Comparison of ENCODE assay signal across 9 mouse cellular contexts in the genomic region with DNA sequence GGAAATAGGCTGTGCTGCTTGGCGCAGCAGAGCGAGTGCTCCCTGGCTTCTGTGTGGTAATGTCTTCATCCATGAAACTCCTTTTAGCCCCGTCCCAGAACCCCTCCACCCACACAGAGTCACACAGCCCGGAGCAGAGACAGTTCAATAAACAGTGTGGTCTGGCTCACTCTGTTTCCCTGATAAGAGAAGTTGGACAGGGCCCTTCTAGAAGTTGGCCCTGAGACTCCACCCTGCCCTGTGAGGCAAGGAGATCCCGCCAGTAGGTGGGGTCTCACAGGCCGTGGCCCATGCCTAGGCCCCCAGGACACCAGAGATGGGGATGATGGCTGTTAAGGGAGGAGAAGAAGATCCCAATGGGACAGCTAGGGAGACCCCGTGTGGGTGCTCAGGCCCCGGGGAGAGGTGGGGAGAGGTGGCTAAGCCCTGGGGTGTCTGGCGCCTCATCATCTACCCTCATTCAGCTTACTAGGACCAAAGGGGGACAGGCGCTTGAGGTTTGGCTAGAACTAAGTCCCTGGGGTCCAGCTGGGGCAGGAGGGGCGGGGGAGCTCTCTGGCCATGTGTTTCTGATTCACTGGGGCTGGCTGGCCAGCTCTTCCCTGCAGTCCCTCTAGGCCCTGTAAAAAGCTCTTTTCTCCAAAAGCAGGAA. TPM values are rescaled to one million over a fixed set of nuclear protein-coding genes. Genes with fewer than 3 reads are reported as not detected.
DNase-seq lines count a peak whose midpoint lies in the region; ATAC-seq lines count a peak whose summit lies in the region.
"Had no signal": no experiment of that assay in that cellular context is flagged by ENCODE, and none has a peak within 500 bp of the region (broad histone marks: within the 10 kb centered on the region; RNA-seq: fewer than 3 reads in every experiment).

No protein-coding gene starts in this region.

- peaks cover 23% of the 10 kb centered on the region for H3K4me1 ChIP-seq in hindbrain, embryonic 16.5 days (ENCODE audit: control insufficient read depth, insufficient read depth, low read depth, low read length)
- peaks cover 14% of the 10 kb centered on the region for H3K4me1 ChIP-seq in hindbrain, embryonic 14.5 days (replicated peaks; ENCODE audit: control insufficient read depth, insufficient read depth, low read length)
- H3K4me1 ChIP-seq in embryonic facial prominence, embryonic 12.5 days, result peaks cover 64% of the 10 kb centered on the region
- H3K4me1 ChIP-seq in lung, embryonic 15.5 days, result peaks cover 53% of the 10 kb centered on the region

- H3K9ac ChIP-seq in hindbrain, embryonic 16.5 days (ENCODE audit: low read depth, low read length), result peak overlapping the region; percentile 3; the same call in 1 of the 2 replicates
- no peak overlapping the region for H3K9ac ChIP-seq in hindbrain, embryonic 14.5 days
- no peak overlapping the region for H3K9ac ChIP-seq in embryonic facial prominence, embryonic 12.5 days
- no peak overlapping the region for H3K9ac ChIP-seq in lung, embryonic 15.5 days

- no peak for ATAC-seq in hindbrain, embryonic 16.5 days
- ATAC-seq in hindbrain, embryonic 14.5 days (ENCODE audit: low FRiP score), result no peak
- peak; percentile 23; the same call in 1 of the 2 replicates for ATAC-seq in embryonic facial prominence, embryonic 12.5 days (ENCODE audit: insufficient number of reproducible peaks, insufficient read depth, low FRiP score, low TSS enrichment)
- ATAC-seq in lung, embryonic 15.5 days (ENCODE audit: borderline replicate concordance, extremely low read depth, low FRiP score, low TSS enrichment), result peak; percentile 43
- ATAC-seq in inflammation-experienced regulatory T-cells, adult 6 months, result no peak

- peaks cover 2% of the 10 kb centered on the region; the same call in 1 of the 2 replicates for H3K27me3 ChIP-seq in hindbrain, embryonic 16.5 days (replicated peaks; ENCODE audit: control insufficient read depth, insufficient read depth, low read length)
- 0 out of 2 replicates have a peak, but pooled peaks cover 1% of the 10 kb centered on the region for H3K27me3 ChIP-seq in hindbrain, embryonic 14.5 days (ENCODE audit: control insufficient read depth, insufficient read depth, low read length)
- peaks cover 7% of the 10 kb centered on the region for H3K27me3 ChIP-seq in embryonic facial prominence, embryonic 12.5 days
- peaks cover 9% of the 10 kb centered on the region for H3K27me3 ChIP-seq in lung, embryonic 15.5 days

- H3K27ac ChIP-seq in hindbrain, embryonic 16.5 days (ENCODE audit: low read depth, low read length), result no peak overlapping the region
- H3K27ac ChIP-seq in hindbrain, embryonic 14.5 days, result no peak overlapping the region
- H3K27ac ChIP-seq in embryonic facial prominence, embryonic 12.5 days, result peak overlapping the region; percentile 80
- peak overlapping the region; percentile 88 for H3K27ac ChIP-seq in lung, embryonic 15.5 days

- no peak overlapping the region for H3K4me2 ChIP-seq in hindbrain, embryonic 16.5 days (ENCODE audit: low read length)
- H3K4me2 ChIP-seq in hindbrain, embryonic 14.5 days (replicated peaks), result no peak overlapping the region
- H3K4me2 ChIP-seq in embryonic facial prominence, embryonic 12.5 days (replicated peaks), result no peak overlapping the region
- H3K4me2 ChIP-seq in lung, embryonic 15.5 days, result peak overlapping the region; percentile 4; the same call in 1 of the 2 replicates

- no peak overlapping the region for H3K4me3 ChIP-seq in hindbrain, embryonic 16.5 days (ENCODE audit: low read length)
- H3K4me3 ChIP-seq in hindbrain, embryonic 14.5 days (replicated peaks; ENCODE audit: low read length), result no peak overlapping the region
- H3K4me3 ChIP-seq in embryonic facial prominence, embryonic 12.5 days, result no peak overlapping the region
- H3K4me3 ChIP-seq in lung, embryonic 15.5 days, result no peak overlapping the region

- 65% methylated on average over 11 of the region's 11 CpGs for WGBS in hindbrain, embryonic 16.5 days
- WGBS in hindbrain, embryonic 14.5 days, result 64% methylated on average over 11 of the region's 11 CpGs
- WGBS in embryonic facial prominence, embryonic 12.5 days, result 27% methylated on average over 11 of the region's 11 CpGs
- 33% methylated on average over 11 of the region's 11 CpGs for WGBS in lung, embryonic 15.5 days

- no peaks in the 10 kb centered on the region for H3K9me3 ChIP-seq in hindbrain, embryonic 16.5 days (ENCODE audit: control insufficient read depth, low read length)
- H3K9me3 ChIP-seq in hindbrain, embryonic 14.5 days (ENCODE audit: control insufficient read depth, low read length), result no peaks in the 10 kb centered on the region
- H3K9me3 ChIP-seq in embryonic facial prominence, embryonic 12.5 days, result no peaks in the 10 kb centered on the region
- H3K9me3 ChIP-seq in lung, embryonic 15.5 days, result no peaks in the 10 kb centered on the region

- no peak for DNase-seq in hindbrain, embryonic 14.5 days (ENCODE audit: low spot score)
- DNase-seq in heart, postnatal 25 days (ENCODE audit: low spot score), result peak; percentile 81
- DNase-seq in cerebellum, adult 9-11 months, result no peak
- no peak for DNase-seq in adrenal gland, postnatal 25 days

- no peaks in the 10 kb centered on the region for H3K36me3 ChIP-seq in hindbrain, embryonic 16.5 days (ENCODE audit: control insufficient read depth, insufficient read depth, low read length)
- H3K36me3 ChIP-seq in hindbrain, embryonic 14.5 days (replicated peaks; ENCODE audit: control insufficient read depth, insufficient read depth), result no peaks in the 10 kb centered on the region
- H3K36me3 ChIP-seq in embryonic facial prominence, embryonic 12.5 days, result no peaks in the 10 kb centered on the region
- no peaks in the 10 kb centered on the region for H3K36me3 ChIP-seq in lung, embryonic 15.5 days

- intact Hi-C loops in heart, postnatal 25 days (cut with DNase I), result no loop called here

RNA-seq across cellular contexts. Expression of a gene that starts 5.9 kb away (rescaled TPM):
- 3.1 and 4.2 TPM in 2 replicates for polyA plus RNA-seq in hindbrain, embryonic 16.5 days (2015; fragmentation: Nextera tagmentation; extraction: Ambion mirVana)
- 2.8 and 3.5 TPM in 2 replicates for polyA plus RNA-seq in hindbrain, embryonic 14.5 days (2014; fragmentation: Nextera tagmentation; extraction: Ambion mirVana)
- polyA plus RNA-seq in embryonic facial prominence, embryonic 12.5 days (2016; fragmentation: Nextera tagmentation; extraction: Ambion mirVana), result 0.59 and 0.86 TPM in 2 replicates
- 1 to 10 TPM; 1.0 to 1.6 TPM for total RNA-seq in heart, postnatal 25 days (2021)
- 1.8 and 3.2 TPM in 2 replicates for polyA plus RNA-seq in lung, embryonic 15.5 days (2015; fragmentation: Nextera tagmentation; extraction: Ambion mirVana)
- not detected for polyA plus RNA-seq in inflammation-experienced regulatory T-cells, adult 6 months (2017; shearing (Covaris generic))
- total RNA-seq in adrenal gland, postnatal 25 days (2021), result 9.2 and 13.0 TPM in 2 replicates
- total RNA-seq: CH12.LX had no signal

RNA-seq across cellular contexts. Expression of a gene that starts 6.6 kb away (rescaled TPM):
- 34.4 and 37.4 TPM in 2 replicates for polyA plus RNA-seq in hindbrain, embryonic 16.5 days (2015; fragmentation: Nextera tagmentation; extraction: Ambion mirVana)
- polyA plus RNA-seq in hindbrain, embryonic 14.5 days (2014; fragmentation: Nextera tagmentation; extraction: Ambion mirVana), result 26.5 and 29.7 TPM in 2 replicates
- polyA plus RNA-seq in embryonic facial prominence, embryonic 12.5 days (2016; fragmentation: Nextera tagmentation; extraction: Ambion mirVana), result 6.4 and 7.1 TPM in 2 replicates
- total RNA-seq in heart, postnatal 25 days (2021), result 10 to 100 TPM; 34.8 to 49.8 TPM
- polyA plus RNA-seq in lung, embryonic 15.5 days (2015; fragmentation: Nextera tagmentation; extraction: Ambion mirVana), result 11.2 and 11.9 TPM in 2 replicates
- under 1 TPM in 2 of 3 experiments, not detected in 1; 0.24 to 0.32 TPM for polyA plus RNA-seq in inflammation-experienced regulatory T-cells, adult 6 months (2017; shearing (Covaris generic))
- total RNA-seq in adrenal gland, postnatal 25 days (2021), result 18.7 and 25.4 TPM in 2 replicates
- total RNA-seq: CH12.LX had no signal

RNA-seq across cellular contexts. Expression of a gene that starts 20.6 kb away (rescaled TPM):
- polyA plus RNA-seq in hindbrain, embryonic 16.5 days (2015; fragmentation: Nextera tagmentation; extraction: Ambion mirVana), result 1.7 and 2.1 TPM in 2 replicates
- 1.1 and 1.2 TPM in 2 replicates for polyA plus RNA-seq in hindbrain, embryonic 14.5 days (2014; fragmentation: Nextera tagmentation; extraction: Ambion mirVana)
- 4.5 and 4.7 TPM in 2 replicates for polyA plus RNA-seq in embryonic facial prominence, embryonic 12.5 days (2016; fragmentation: Nextera tagmentation; extraction: Ambion mirVana)
- total RNA-seq in heart, postnatal 25 days (2021), result 10 to 100 TPM; 10.6 to 12.8 TPM
- 12.5 and 13.5 TPM in 2 replicates for polyA plus RNA-seq in lung, embryonic 15.5 days (2015; fragmentation: Nextera tagmentation; extraction: Ambion mirVana)
- 1 to 10 TPM; 3.4 to 9.3 (median 3.9) TPM for polyA plus RNA-seq in inflammation-experienced regulatory T-cells, adult 6 months (2017; shearing (Covaris generic))
- 17.7 and 24.6 TPM in 2 replicates for total RNA-seq in adrenal gland, postnatal 25 days (2021)

Comparison
In these comparisons a context has a peak if more than half of its experiments do, and no peak if none do; other contexts are left out.
1. ATAC-seq: peak in embryonic facial prominence, embryonic 12.5 days (single experiment) and lung, embryonic 15.5 days (single experiment); none in hindbrain, embryonic 16.5 days (single experiment), hindbrain, embryonic 14.5 days (single experiment) and inflammation-experienced regulatory T-cells, adult 6 months (single experiment).
2. H3K27ac ChIP-seq: peak in embryonic facial prominence, embryonic 12.5 days (single experiment) and lung, embryonic 15.5 days (single experiment); none in hindbrain, embryonic 16.5 days (single experiment) and hindbrain, embryonic 14.5 days (single experiment).